Mouse (Mus musculus): ENCODE results near the gene Spint4. TPM values are rescaled to one million over a fixed set of nuclear protein-coding genes. Genes with fewer than 3 reads are reported as not detected.

Spint4 gene
- total and polyA plus RNA-seq, 3 experiments: not detected

- dilution Hi-C loops (cut with MboI; ENCODE audit: extremely low pct_ligation_motif_present, extremely low pct_unique_long_range_greater_than_20kb, low sequenced_read_pairs): no loop called here
- H3K36me3 ChIP-seq (replicated peaks in 1 of 2; ENCODE audit: control insufficient read depth in 1 of 2, insufficient read depth in 1 of 2, low read length in 1 of 2): no peaks in the 10 kb centered on the region
- no peak overlapping the region for H3K4me3 ChIP-seq (replicated peaks in 1 of 3; ENCODE audit: low read depth in 2 of 3, low read length in 2 of 3, poor library complexity in 1 of 3)
- H3K4me1 ChIP-seq (ENCODE audit: control insufficient read depth in 1 of 2, insufficient read depth in 2 of 2): 0 out of 4 replicates have a peak, but pooled peaks cover 0 to 2% of the 10 kb centered on the region in 2 experiments
- H3K4me2 ChIP-seq (ENCODE audit: insufficient read depth, low read depth, poor library complexity, severe bottlenecking): no peak overlapping the region
- no peaks in the 10 kb centered on the region for H3K9me3 ChIP-seq (replicated peaks; ENCODE audit: low read length)
- DNase-seq (ENCODE audit: extremely low read depth): no peak
- H3K9ac ChIP-seq (ENCODE audit: insufficient read depth, low read depth): no peak overlapping the region
- peaks cover 80% of the 10 kb centered on the region for H3K27me3 ChIP-seq (replicated peaks)
- in situ Hi-C loops (cut with MboI; ENCODE audit: low pct_ligation_motif_present, low pct_unique_long_range_greater_than_20kb, low sequenced_read_pairs): loop anchor here (25.0 kb wide), 1 partner anchor 321 kb away; the partner anchor contains the start of genes Matn4 and Rbpjl
- TF ChIP-seq NELFE (IDR thresholded peaks at IDR 0.05; ENCODE audit: low read depth, low read length) (no peak), USF2 (conservative IDR thresholded peaks at IDR 0.05; ENCODE audit: low read depth, low read length) (no peak), CTCF (conservative IDR thresholded peaks at IDR 0.05 in 1 of 2, IDR thresholded peaks at IDR 0.05 in 1 of 2; ENCODE audit: low read depth in 2 of 2, low read length in 2 of 2) (no peak), RCOR1 (conservative IDR thresholded peaks at IDR 0.05; ENCODE audit: low read depth, low read length) (no peak), TBP (conservative IDR thresholded peaks at IDR 0.05; ENCODE audit: low read depth, low read length) (no peak), ETS1 (conservative IDR thresholded peaks at IDR 0.05; ENCODE audit: low read depth, low read length) (no peak), MYC (IDR thresholded peaks at IDR 0.05; ENCODE audit: low read depth, low read length) (no peak), MAZ (IDR thresholded peaks at IDR 0.05; ENCODE audit: low read depth, low read length) (no peak), POLR2AphosphoS2 (IDR thresholded peaks at IDR 0.05; ENCODE audit: low read depth, low read length) (no peak), MXI1 (IDR thresholded peaks at IDR 0.05; ENCODE audit: low read depth, low read length) (no peak), TCF12 (IDR thresholded peaks at IDR 0.05; ENCODE audit: low read depth, low read length) (no peak), CHD1 (IDR thresholded peaks at IDR 0.05; ENCODE audit: low read depth, low read length) (no peak), EP300 (IDR thresholded peaks at IDR 0.05; ENCODE audit: low read length) (no peak), MAFK (IDR thresholded peaks at IDR 0.05; ENCODE audit: insufficient replicate concordance, low read length) (no peak), ZNF384 (IDR thresholded peaks at IDR 0.05; ENCODE audit: low read depth, low read length) (no peak), CHD2 (IDR thresholded peaks at IDR 0.05; ENCODE audit: low read length) (no peak), MAX (IDR thresholded peaks at IDR 0.05; ENCODE audit: low read length) (no peak), ELF1 (IDR thresholded peaks at IDR 0.05; ENCODE audit: low read depth, low read length) (no peak), ZMIZ1 (IDR thresholded peaks at IDR 0.05; ENCODE audit: low read depth, low read length) (no peak), SIN3A (IDR thresholded peaks at IDR 0.05; ENCODE audit: low read length) (no peak)
- H3K79me2 ChIP-seq (replicated peaks; ENCODE audit: control insufficient read depth, extremely low read depth, insufficient read depth, poor library complexity, severe bottlenecking): no peaks in the 10 kb centered on the region
- H3K27ac ChIP-seq (ENCODE audit: insufficient read depth, low read depth): no peak overlapping the region
Measured at GRCm38 (mm10) chr2:164733259-164733658, 35.0 kb downstream of the Spint4 start.

GRCm38 (mm10) chr2:164734839-164735238 lies 36.5 kb downstream of the Spint4 start:
- DNase-seq (ENCODE audit: extremely low read depth): no peak
- Histone ChIP-seq H3K4me2 (ENCODE audit: insufficient read depth, low read depth, poor library complexity, severe bottlenecking) (no peak overlapping the region), H3K9me3 (replicated peaks; ENCODE audit: low read length) (no peaks in the 10 kb centered on the region), H3K4me3 (replicated peaks in 1 of 3; ENCODE audit: low read depth in 2 of 3, low read length in 2 of 3, poor library complexity in 1 of 3) (no peak overlapping the region), H3K9ac (ENCODE audit: insufficient read depth, low read depth) (no peak overlapping the region), H3K27ac (ENCODE audit: insufficient read depth, low read depth) (no peak overlapping the region), H3K4me1 (ENCODE audit: control insufficient read depth in 1 of 2, insufficient read depth in 2 of 2) (no peaks in the 10 kb centered on the region), H3K36me3 (replicated peaks in 1 of 2; ENCODE audit: control insufficient read depth in 1 of 2, insufficient read depth in 1 of 2, low read length in 1 of 2) (no peaks in the 10 kb centered on the region), H3K79me2 (replicated peaks; ENCODE audit: control insufficient read depth, extremely low read depth, insufficient read depth, poor library complexity, severe bottlenecking) (no peaks in the 10 kb centered on the region), H3K27me3 (replicated peaks) (peaks cover 83% of the 10 kb centered on the region)
- dilution Hi-C loops (cut with MboI; ENCODE audit: extremely low pct_ligation_motif_present, extremely low pct_unique_long_range_greater_than_20kb, low sequenced_read_pairs): no loop called here
- in situ Hi-C loops (cut with MboI; ENCODE audit: low pct_ligation_motif_present, low pct_unique_long_range_greater_than_20kb, low sequenced_read_pairs): loop anchor here (25.0 kb wide), 1 partner anchor 323 kb away; the partner anchor contains the start of genes Matn4 and Rbpjl
- no peak for TF ChIP-seq CHD1 (IDR thresholded peaks at IDR 0.05; ENCODE audit: low read depth, low read length)
- TF ChIP-seq BHLHE40 (IDR thresholded peaks at IDR 0.05; ENCODE audit: low read depth, low read length): no peak
- no peak for TF ChIP-seq ZKSCAN1 (IDR thresholded peaks at IDR 0.05; ENCODE audit: borderline replicate concordance, low read depth, low read length)
- no peak for TF ChIP-seq SIN3A (IDR thresholded peaks at IDR 0.05; ENCODE audit: low read length)
- no peak for TF ChIP-seq HCFC1 (IDR thresholded peaks at IDR 0.05; ENCODE audit: low read depth, low read length)
- TF ChIP-seq MAFK (IDR thresholded peaks at IDR 0.05; ENCODE audit: insufficient replicate concordance, low read length): no peak
- no peak for TF ChIP-seq POLR2A (IDR thresholded peaks at IDR 0.05; ENCODE audit: low read depth, low read length)
- no peak for TF ChIP-seq MYC (IDR thresholded peaks at IDR 0.05; ENCODE audit: low read depth, low read length)
- no peak for TF ChIP-seq EP300 (IDR thresholded peaks at IDR 0.05; ENCODE audit: low read length)
- no peak for TF ChIP-seq TBP (conservative IDR thresholded peaks at IDR 0.05; ENCODE audit: low read depth, low read length)
- no peak for TF ChIP-seq ZC3H11A (IDR thresholded peaks at IDR 0.05; ENCODE audit: low read depth, low read length)
- no peak for TF ChIP-seq UBTF (IDR thresholded peaks at IDR 0.05; ENCODE audit: low read depth, low read length)
- no peak for TF ChIP-seq RCOR1 (conservative IDR thresholded peaks at IDR 0.05; ENCODE audit: low read depth, low read length)
